Comparison of ENCODE assay signal across 21 mouse cellular contexts in the genomic region with DNA sequence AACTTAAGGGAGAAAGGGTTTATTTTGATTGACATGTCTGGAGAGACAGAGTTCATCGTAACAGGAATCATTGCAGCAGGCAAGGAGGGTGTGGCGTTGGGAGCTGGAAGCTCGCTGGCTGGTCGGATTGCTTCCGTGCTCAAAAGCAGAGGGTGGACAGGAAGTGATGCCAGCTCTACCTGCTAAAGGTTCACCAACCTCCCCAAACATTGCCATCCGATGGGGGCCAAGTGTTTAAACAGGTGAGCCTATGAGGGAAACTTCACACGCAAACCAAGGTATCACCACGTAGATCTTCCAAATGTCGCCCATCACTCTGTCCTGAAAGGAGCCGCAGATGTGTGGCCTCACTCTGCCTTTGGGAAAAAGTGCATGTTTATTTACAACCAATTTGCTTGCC.
DNase-seq lines count a peak whose midpoint lies in the region; ATAC-seq lines count a peak whose summit lies in the region.
"Had no signal": no experiment of that assay in that cellular context is flagged by ENCODE, and none has a peak within 500 bp of the region (broad histone marks: within the 10 kb centered on the region; RNA-seq: fewer than 3 reads in every experiment).

No protein-coding gene starts in this region.

- H3K27ac ChIP-seq in heart, embryonic 10.5 days, result no peak overlapping the region
- no peak overlapping the region for H3K27ac ChIP-seq in heart, embryonic 11.5 days (ENCODE audit: low read depth, low read length)
- no peak overlapping the region for H3K27ac ChIP-seq in limb, embryonic 10.5 days

- no peak for ATAC-seq in heart, embryonic 11.5 days (replicated peaks; ENCODE audit: insufficient number of reproducible peaks, low FRiP score, low TSS enrichment)
- ATAC-seq: activated CD4-positive, CD25-positive, alpha-beta regulatory T cell, adult 4 months; CD4-positive, CD25-positive, alpha-beta regulatory T cell, adult 4 months; Patski had no signal

- peaks cover 9% of the 10 kb centered on the region for H3K4me1 ChIP-seq in heart, embryonic 10.5 days
- no peaks in the 10 kb centered on the region for H3K4me1 ChIP-seq in heart, embryonic 11.5 days (ENCODE audit: control insufficient read depth, insufficient read depth, low read length)
- peaks cover 26% of the 10 kb centered on the region for H3K4me1 ChIP-seq in limb, embryonic 10.5 days

- WGBS in heart, embryonic 10.5 days, result 94% methylated on average over 10 of the region's 10 CpGs
- 90% methylated on average over 10 of the region's 10 CpGs for WGBS in heart, embryonic 11.5 days (ENCODE audit: insufficient replicate concordance)
- 97% methylated on average over 10 of the region's 10 CpGs for WGBS in limb, embryonic 10.5 days

- H3K9me3 ChIP-seq in heart, embryonic 10.5 days, result no peaks in the 10 kb centered on the region
- H3K9me3 ChIP-seq in heart, embryonic 11.5 days (replicated peaks; ENCODE audit: control insufficient read depth, low read length), result no peaks in the 10 kb centered on the region
- H3K9me3 ChIP-seq in limb, embryonic 10.5 days (replicated peaks), result no peaks in the 10 kb centered on the region

- no peak overlapping the region for H3K9ac ChIP-seq in heart, embryonic 11.5 days (ENCODE audit: low read depth, low read length)

- peak; percentile 57 for DNase-seq in heart, adult 11 months
- no peak for DNase-seq in heart, postnatal 14 days
- peak; percentile 61 for DNase-seq in heart, embryonic 10.5 days (ENCODE audit: low spot score)
- DNase-seq in limb, embryonic 10.5 days (ENCODE audit: low spot score), result peak; percentile 16
- DNase-seq in spleen, postnatal 14 days (ENCODE audit: low spot score in 2 of 2), result no peak
- DNase-seq: adrenal gland, adult 2 months; adrenal gland, adult 8-10 months; adrenal gland, postnatal 10 days; adrenal gland, postnatal 14 days; adrenal gland, postnatal 25 days; adrenal gland, postnatal 36 days; B cell, adult 2 months; cerebellum, adult 11 months; cerebellum, adult 11-12 months; cerebellum, adult 18-20 months had no signal

- H3K27me3 ChIP-seq in heart, embryonic 10.5 days (ENCODE audit: insufficient read depth, poor library complexity, severe bottlenecking), result no peaks in the 10 kb centered on the region
- H3K27me3 ChIP-seq in heart, embryonic 11.5 days (ENCODE audit: control insufficient read depth, insufficient read depth, low read length), result 0 out of 2 replicates have a peak, but pooled peaks cover 2% of the 10 kb centered on the region
- peaks cover 25% of the 10 kb centered on the region for H3K27me3 ChIP-seq in limb, embryonic 10.5 days (ENCODE audit: low read depth, poor library complexity, severe bottlenecking)
- H3K27me3 ChIP-seq: CH12.LX, Patski had no signal

- no peaks in the 10 kb centered on the region for H3K36me3 ChIP-seq in heart, embryonic 10.5 days
- H3K36me3 ChIP-seq in heart, embryonic 11.5 days (ENCODE audit: control insufficient read depth, insufficient read depth, low read length), result no peaks in the 10 kb centered on the region
- no peaks in the 10 kb centered on the region for H3K36me3 ChIP-seq in limb, embryonic 10.5 days
- H3K36me3 ChIP-seq: G1E had no signal

- no peak overlapping the region for H3K4me3 ChIP-seq in heart, embryonic 10.5 days
- H3K4me3 ChIP-seq in heart, embryonic 11.5 days (ENCODE audit: low read depth, low read length), result no peak overlapping the region
- no peak overlapping the region for H3K4me3 ChIP-seq in limb, embryonic 10.5 days

- no peak overlapping the region for H3K4me2 ChIP-seq in heart, embryonic 11.5 days

- intact Hi-C loops in heart, postnatal 14 days (cut with DNase I), result no loop called here

Comparison
In these comparisons a context has a peak if more than half of its experiments do, and no peak if none do; other contexts are left out.
1. DNase-seq: peak in heart, adult 11 months (single experiment), heart, embryonic 10.5 days (single experiment) and limb, embryonic 10.5 days (single experiment); none in heart, postnatal 14 days (0 of 2) and spleen, postnatal 14 days (0 of 2).